Mouse (Mus musculus): ENCODE measurements at regions not wholly inside any gene's neighbourhood (a gene's known extent, or its start where the extent isn't known, plus 50 kb on each side); places are given as distances from the start of the nearest gene placed in this dataset.

GRCm38 (mm10) chr8:88928675-88929377 is 115.1 kb downstream of the Sall1 start:
- TF ChIP-seq CTCF (IDR thresholded peaks at IDR 0.05; ENCODE audit: borderline replicate concordance, extremely low read depth, insufficient read depth, insufficient read length) = no peak
- TF ChIP-seq POLR2A (IDR thresholded peaks at IDR 0.05; ENCODE audit: borderline replicate concordance, extremely low read depth, insufficient read depth, insufficient read length, poor library complexity, severe bottlenecking) = no peak

Data from brain, embryonic 14.5 days (tissue).